Mouse (Mus musculus) MEL (cell line): ENCODE measurements around the gene Rdh8.
A peak's percentile ranks its signal among the peaks of the same experiment; 100 is the strongest.

Experiments used
- CHD2 ChIP-seq: IDR thresholded peaks from 2 replicates; pipeline ENCODE4 v1.6.1; 2011; ENCODE audit warnings: low read length, improper control_type of control experiment
- CTCF ChIP-seq, 3 experiments: IDR thresholded peaks in 2 of 3; conservative IDR thresholded peaks in 1 of 3; 2 replicates each; pipeline ENCODE4 v1.5.1; 2011 to 2012; ENCODE audit warnings: low read length in 3 of 3, low read depth in 2 of 3, mild to moderate bottlenecking in 2 of 3, improper control_type of control experiment in 1 of 3, inconsistent platforms in 1 of 3, mixed read lengths in 1 of 3, moderate library complexity in 1 of 3; ENCODE audit not compliant: control insufficient read depth in 1 of 3, insufficient read depth in 1 of 3, poor library complexity in 1 of 3, severe bottlenecking in 1 of 3
- EP300 ChIP-seq, 2 experiments: IDR thresholded peaks; 2 replicates each; pipeline ENCODE4 v1.6.1; 2011; ENCODE audit warnings: improper control_type of control experiment in 2 of 2, low read length in 2 of 2, low read depth in 1 of 2, mild to moderate bottlenecking in 1 of 2
- GATA1 ChIP-seq: IDR thresholded peaks from 2 replicates; pipeline ENCODE4 v1.6.1; 2011; ENCODE audit warnings: low read depth, low read length, improper control_type of control experiment
- MAFK ChIP-seq: IDR thresholded peaks from 2 replicates; pipeline ENCODE4 v1.6.1; 2011; ENCODE audit warnings: low read depth, mild to moderate bottlenecking, low read length, improper control_type of control experiment, borderline replicate concordance
- MAX ChIP-seq: IDR thresholded peaks from 2 replicates; pipeline ENCODE4 v1.6.1; 2011; ENCODE audit warnings: low read length, improper control_type of control experiment
- MYC ChIP-seq: IDR thresholded peaks from 2 replicates; pipeline ENCODE4 v1.6.1; 2011; ENCODE audit warnings: low read depth, mild to moderate bottlenecking, low read length, improper control_type of control experiment, moderate library complexity
- NELFE ChIP-seq: IDR thresholded peaks from 2 replicates; pipeline ENCODE4 v1.6.1; 2011; ENCODE audit warnings: low read depth, low read length, improper control_type of control experiment
- NRF1 ChIP-seq: IDR thresholded peaks from 2 replicates; pipeline ENCODE4 v1.6.1; 2014; ENCODE audit warnings: low read depth, mild to moderate bottlenecking, inconsistent platforms, low read length, improper control_type of control experiment, moderate library complexity; ENCODE audit not compliant: poor library complexity, insufficient read depth, severe bottlenecking
- POLR2A ChIP-seq, 2 experiments: IDR thresholded peaks; 2 replicates each; pipeline ENCODE4 v1.6.1; 2011 to 2012; ENCODE audit warnings: low read length in 2 of 2, mild to moderate bottlenecking in 2 of 2, control low read depth in 1 of 2, improper control_type of control experiment in 1 of 2, low read depth in 1 of 2, moderate library complexity in 1 of 2; ENCODE audit not compliant: control insufficient read depth in 1 of 2, insufficient read depth in 1 of 2, poor library complexity in 1 of 2
- POLR2AphosphoS2 ChIP-seq: IDR thresholded peaks from 2 replicates; pipeline ENCODE4 v1.6.1; 2011; ENCODE audit warnings: low read length, improper control_type of control experiment
- POLR2AphosphoS5 ChIP-seq: IDR thresholded peaks from 2 replicates; pipeline ENCODE4 v1.6.1; 2012; ENCODE audit warnings: low read depth, borderline replicate concordance, mild to moderate bottlenecking, inconsistent platforms, low read length, moderate library complexity, mixed read lengths
- TAL1 ChIP-seq: IDR thresholded peaks from 2 replicates; pipeline ENCODE4 v1.6.1; 2012; ENCODE audit warnings: mild to moderate bottlenecking, inconsistent platforms, low read length, moderate library complexity, mixed read lengths
- UBTF ChIP-seq: IDR thresholded peaks from 2 replicates; pipeline ENCODE4 v1.6.1; 2012; ENCODE audit warnings: low read depth, mild to moderate bottlenecking, inconsistent platforms, low read length, improper control_type of control experiment, moderate library complexity, borderline replicate concordance; ENCODE audit not compliant: insufficient read depth

DNA sequence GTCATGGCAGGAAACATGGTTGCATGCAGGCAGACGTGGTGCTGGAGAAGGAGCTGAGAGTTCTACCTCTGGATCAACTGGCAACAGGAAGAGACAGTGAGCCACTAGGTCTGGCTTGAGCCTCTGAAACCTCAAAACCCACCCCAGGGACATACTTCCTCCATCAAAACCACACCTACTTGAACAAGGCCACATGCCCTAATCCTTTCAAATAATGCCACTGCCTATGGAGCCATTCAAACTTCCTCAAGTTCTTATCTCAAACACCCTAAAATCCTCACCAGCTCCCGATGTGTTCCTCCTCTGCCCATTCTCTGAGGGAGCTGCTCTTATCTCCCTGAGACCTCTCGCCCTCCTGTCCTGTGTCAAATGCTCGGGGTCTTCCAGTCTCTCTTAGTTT is 23.9 kb downstream of the Rdh8 start:
- TF ChIP-seq CTCF (IDR thresholded peaks at IDR 0.05 in 2 of 3, conservative IDR thresholded peaks at IDR 0.05 in 1 of 3; ENCODE audit: control insufficient read depth in 1 of 3, insufficient read depth in 1 of 3, low read depth in 2 of 3, low read length in 3 of 3, poor library complexity in 1 of 3, severe bottlenecking in 1 of 3) (no peak), POLR2A (IDR thresholded peaks at IDR 0.05; ENCODE audit: control insufficient read depth in 1 of 2, insufficient read depth in 1 of 2, low read depth in 1 of 2, low read length in 2 of 2, poor library complexity in 1 of 2) (no peak), NRF1 (no peak), MAX (0 out of 2 replicates have a peak, but pooled peaks have one; percentile 59), POLR2AphosphoS5 (no peak), NELFE (no peak), TAL1 (no peak), CHD2 (no peak), MAFK (no peak), MYC (peak; percentile 71; the same call in 1 of the 2 replicates), GATA1 (peak; percentile 33; the same call in 1 of the 2 replicates), UBTF (no peak), EP300 (IDR thresholded peaks at IDR 0.05; ENCODE audit: low read depth in 1 of 2, low read length in 2 of 2) (peak; percentile 44 to 59; a peak in 3 of 4 replicates), POLR2AphosphoS2 (no peak)
